Mouse (Mus musculus) Patski (cell line): ENCODE measurements at regions not wholly inside any gene's neighbourhood (a gene's known extent, or its start where the extent isn't known, plus 50 kb on each side); places are given as distances from the start of the nearest gene placed in this dataset.
A peak's percentile ranks its signal among the peaks of the same experiment; 100 is the strongest.

Source experiments
- ATAC-seq: fragments of 100-300 bp; one replicate; pipeline ENCODE4 v1.8.0; 2021
- CTCF ChIA-PET: fragments of 350-600 bp; sonication (Branson Sonifier 250); formaldehyde crosslinking; loops from one replicate; lab custom pipeline; 2022; ENCODE audit warnings: inconsistent platforms; lab: Charles Lee
- POLR2A ChIA-PET: fragments of 350-600 bp; sonication (Branson Sonifier 250); formaldehyde crosslinking; loops from one replicate; lab custom pipeline; 2022; ENCODE audit warnings: antibody characterized with exemption, inconsistent platforms; lab: Charles Lee
- DNase-seq: peaks from one replicate; pipeline ENCODE4 v3.0.0-alpha.2; 2011; ENCODE audit warnings: low read depth, low spot score
- H3K27me3 ChIP-seq: fragments of 371-371 bp; one replicate; pipeline ENCODE4 v1.5.1; 2021
- CTCF ChIP-seq: fragments of 100-300 bp; IDR thresholded peaks from one replicate; pipeline ENCODE4 v1.5.1; 2021
- in situ Hi-C: fragments of 300-500 bp; cut with MboI; formaldehyde crosslinking; loops from 3 replicates; pipeline ENCODE4 v1.11.1; 2018; ENCODE audit warnings: low pct_unique_long_range_greater_than_20kb, mixed read lengths

DNA sequence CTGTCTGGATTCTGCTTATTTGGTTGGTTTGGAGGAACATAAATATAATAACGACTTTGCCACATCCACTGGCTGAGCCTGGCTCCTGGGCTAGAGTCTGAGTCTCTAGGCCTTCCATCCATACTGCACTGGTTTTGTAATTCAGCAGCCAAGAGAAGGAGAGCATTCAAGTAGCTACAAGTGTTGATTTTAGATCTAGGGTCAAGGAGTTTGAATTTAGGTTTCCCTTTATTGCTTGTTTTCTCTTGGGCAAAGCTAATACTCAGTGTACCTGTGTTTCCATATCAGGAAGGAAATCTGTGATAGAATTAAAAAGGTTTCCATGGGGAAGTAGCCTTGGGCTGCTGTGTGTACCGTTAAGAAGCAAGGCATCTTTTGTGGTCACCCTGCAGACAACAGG lies 234.0 kb upstream of the Ttc29 start:
- ChIA-PET CTCF (interaction anchor here (1.1 kb wide), 1 partner anchor 21 kb away, joined by 3 read pairs; no protein-coding TSS in a partner anchor), POLR2A (no interaction called here)
- no peak for TF ChIP-seq CTCF
- ATAC-seq = no peak
- in situ Hi-C loops = no loop called here
- peaks cover 15% of the 10 kb centered on the region for H3K27me3 ChIP-seq
- DNase-seq = no peak

DNA sequence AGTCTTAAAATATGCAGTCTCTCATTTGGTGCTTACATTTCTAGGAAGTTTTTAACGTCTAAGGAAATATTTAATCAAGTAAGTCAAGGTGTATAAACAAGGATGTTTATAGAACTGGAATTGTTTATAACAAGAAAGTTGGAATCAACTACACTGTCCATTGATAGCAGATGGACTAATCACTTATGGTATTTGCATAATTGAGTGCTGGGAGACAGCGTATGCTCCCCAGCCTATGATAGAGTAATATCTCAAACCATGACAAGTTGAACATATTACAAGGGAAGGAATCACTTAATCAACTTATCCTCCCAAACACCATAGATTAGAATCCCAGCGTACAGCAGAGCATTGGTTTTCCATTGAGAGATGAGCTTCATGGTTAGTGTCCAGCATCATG lies 232.4 kb upstream of the Ttc29 start:
- ATAC-seq (no peak), DNase-seq (no peak)
- peaks cover 17% of the 10 kb centered on the region for H3K27me3 ChIP-seq
- in situ Hi-C loops = no loop called here
- ChIA-PET CTCF (no interaction called here), POLR2A (no interaction called here)
- no peak for TF ChIP-seq CTCF

DNA sequence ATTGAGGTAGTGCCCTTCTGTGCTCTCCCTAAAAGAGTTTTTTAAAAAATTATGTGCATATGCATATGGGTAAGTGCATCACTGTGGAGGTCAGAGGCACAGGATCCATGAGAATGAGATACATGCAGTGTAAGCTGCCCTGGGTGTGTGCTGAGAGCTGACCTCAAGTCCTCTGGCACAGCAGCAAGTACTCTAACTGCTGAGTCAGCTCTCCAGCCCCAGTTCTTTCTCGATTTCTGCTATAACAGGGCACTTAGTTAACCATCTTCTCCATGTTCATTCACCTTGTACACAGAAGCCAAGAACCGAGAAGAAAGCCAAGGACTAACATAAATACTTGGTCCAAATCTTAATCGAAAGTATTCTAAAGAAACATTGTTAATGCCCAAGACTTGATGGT lies 231.1 kb upstream of the Ttc29 start:
- ChIA-PET CTCF (no interaction called here), POLR2A (no interaction called here)
- TF ChIP-seq CTCF = no peak
- peaks cover 17% of the 10 kb centered on the region for H3K27me3 ChIP-seq
- no peak for ATAC-seq
- in situ Hi-C loops = no loop called here
- DNase-seq = no peak

DNA sequence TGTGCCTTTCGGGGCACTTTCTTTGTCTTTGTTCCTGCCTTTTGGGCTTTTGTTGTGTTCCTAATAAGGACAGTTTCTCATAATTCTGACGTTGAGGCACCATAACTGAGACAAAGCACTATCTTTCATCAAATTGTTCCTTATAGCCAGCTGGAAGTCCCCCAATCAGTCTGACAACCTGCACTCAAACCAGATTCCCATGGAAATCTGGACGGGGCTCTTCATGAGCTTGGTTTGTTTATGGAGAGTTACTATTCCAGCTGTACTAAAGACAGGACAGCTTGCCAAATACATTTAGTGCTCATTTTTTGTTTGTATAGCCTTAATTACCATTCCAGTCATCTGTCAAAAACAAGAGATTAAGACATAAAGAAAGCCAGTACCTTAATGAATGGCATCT lies 229.6 kb upstream of the Ttc29 start:
- in situ Hi-C loops = no loop called here
- H3K27me3 ChIP-seq = peaks cover 23% of the 10 kb centered on the region
- no peak for DNase-seq
- CTCF ChIA-PET = no interaction called here
- POLR2A ChIA-PET = no interaction called here
- no peak for TF ChIP-seq CTCF
- ATAC-seq = no peak

DNA sequence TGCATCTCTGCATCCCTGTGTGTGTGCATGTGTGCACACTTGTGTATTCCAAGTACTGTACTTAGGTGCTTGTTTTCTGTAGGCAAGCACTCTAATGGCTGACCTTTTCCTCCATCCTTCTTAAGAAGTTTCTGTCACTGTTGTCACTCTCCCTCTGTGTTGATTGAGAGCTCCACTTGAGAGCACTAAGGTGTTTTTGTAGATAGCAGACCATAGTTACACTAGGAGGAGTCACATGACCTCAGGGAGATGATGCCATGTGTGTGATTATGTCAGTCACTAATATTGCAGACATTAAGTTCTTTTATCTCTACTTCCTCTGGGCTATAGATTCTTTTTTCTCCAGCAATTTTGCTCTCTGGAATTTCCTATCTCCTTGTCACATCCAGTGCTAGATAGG lies 225.9 kb upstream of the Ttc29 start:
- POLR2A ChIA-PET = no interaction called here
- H3K27me3 ChIP-seq = peaks cover 21% of the 10 kb centered on the region
- DNase-seq = no peak
- TF ChIP-seq CTCF = no peak
- CTCF ChIA-PET = no interaction called here
- ATAC-seq = no peak
- in situ Hi-C loops = no loop called here

DNA sequence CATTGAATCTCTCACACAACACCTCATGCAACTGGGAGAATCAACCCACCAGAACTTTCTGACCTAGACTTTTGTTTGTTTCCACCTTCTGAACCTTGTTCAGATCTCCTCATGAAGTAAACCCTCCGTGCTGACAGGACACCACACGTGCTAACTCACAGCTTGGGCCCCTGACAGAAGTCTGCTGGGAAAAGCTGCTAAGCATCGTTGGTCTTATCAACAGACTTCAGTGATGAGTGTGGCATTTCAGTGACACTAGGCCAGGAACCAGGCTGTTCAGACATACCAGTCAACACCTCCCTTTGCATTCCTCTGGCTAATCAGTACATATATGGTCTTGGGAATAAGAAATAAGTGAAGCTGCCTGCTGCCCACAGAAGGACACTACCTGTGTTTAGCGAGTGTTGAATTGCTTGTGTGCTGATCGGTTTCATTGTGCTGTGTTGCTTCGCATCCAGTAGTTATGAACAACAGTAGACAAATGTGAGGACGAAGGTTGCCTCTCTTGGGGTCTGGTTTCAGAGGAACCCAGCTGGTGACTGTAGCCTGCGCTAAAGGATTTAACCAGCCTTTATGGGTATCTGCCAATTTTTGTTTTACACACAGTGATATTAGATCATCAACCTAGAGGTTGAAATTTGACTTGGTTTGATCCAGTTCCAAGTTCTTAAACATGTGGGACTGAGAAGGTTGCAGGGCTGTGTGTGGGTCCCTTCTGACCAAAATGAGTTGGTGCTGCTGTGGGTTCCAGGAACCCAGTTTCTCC lies 224.6 kb upstream of the Ttc29 start:
- peaks cover 16% of the 10 kb centered on the region for H3K27me3 ChIP-seq
- no peak for TF ChIP-seq CTCF
- ChIA-PET CTCF (interaction anchor here (0.9 kb wide), 1 partner anchor 15 kb away, joined by 3 read pairs; no protein-coding TSS in a partner anchor), POLR2A (no interaction called here)
- ATAC-seq = no peak
- in situ Hi-C loops = no loop called here
- no peak for DNase-seq

DNA sequence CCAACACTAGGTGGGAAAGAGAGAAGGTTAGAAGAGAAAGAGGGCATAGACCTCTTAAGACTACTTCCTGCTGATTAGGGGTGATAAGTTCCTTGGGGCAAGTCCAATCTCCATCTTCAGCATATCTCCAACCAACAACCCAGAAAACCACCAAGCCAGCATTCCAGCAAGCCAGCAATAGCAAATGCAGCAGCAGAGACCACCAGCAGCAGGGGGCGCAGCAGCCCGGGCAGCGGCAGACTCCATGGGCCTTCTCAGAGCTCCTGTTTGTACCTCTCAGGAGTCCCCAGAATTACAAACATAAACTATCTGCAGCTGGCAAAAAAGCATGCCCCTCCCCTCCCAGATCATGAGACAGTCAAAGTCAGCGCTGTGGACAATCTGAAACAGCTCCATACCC lies 222.0 kb upstream of the Ttc29 start:
- peaks cover 14% of the 10 kb centered on the region for H3K27me3 ChIP-seq
- TF ChIP-seq CTCF = no peak
- ATAC-seq = no peak
- DNase-seq = no peak
- CTCF ChIA-PET = no interaction called here
- POLR2A ChIA-PET = no interaction called here
- in situ Hi-C loops = no loop called here

DNA sequence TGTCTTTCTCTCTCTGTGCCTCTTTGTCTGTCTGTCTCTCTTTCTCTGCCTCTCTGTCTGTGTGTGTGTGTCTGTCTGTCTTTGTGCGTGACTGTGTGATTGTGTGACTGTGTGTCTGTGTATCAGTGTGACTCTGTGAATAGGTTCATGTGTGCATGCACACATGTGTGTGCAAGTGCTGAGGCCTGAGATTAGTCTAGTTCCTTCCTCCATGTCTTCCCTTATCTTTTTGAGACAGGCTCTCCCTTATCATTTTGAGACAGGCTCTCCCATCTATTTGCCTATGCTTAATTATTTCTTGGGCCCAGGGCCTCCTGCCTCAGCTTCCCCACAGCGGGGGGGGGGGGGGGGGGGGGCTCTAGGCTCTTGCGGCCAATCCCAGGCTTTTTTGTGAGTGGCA lies 212.8 kb upstream of the Ttc29 start:
- in situ Hi-C loops = loop anchor here (10.0 to 25.0 kb wide), 2 partner anchors 366 to 588 kb away; no protein-coding TSS in a partner anchor
- DNase-seq (no peak), ATAC-seq (no peak)
- H3K27me3 ChIP-seq = peaks cover 14% of the 10 kb centered on the region
- ChIA-PET POLR2A (no interaction called here), CTCF (no interaction called here)
- no peak for TF ChIP-seq CTCF

DNA sequence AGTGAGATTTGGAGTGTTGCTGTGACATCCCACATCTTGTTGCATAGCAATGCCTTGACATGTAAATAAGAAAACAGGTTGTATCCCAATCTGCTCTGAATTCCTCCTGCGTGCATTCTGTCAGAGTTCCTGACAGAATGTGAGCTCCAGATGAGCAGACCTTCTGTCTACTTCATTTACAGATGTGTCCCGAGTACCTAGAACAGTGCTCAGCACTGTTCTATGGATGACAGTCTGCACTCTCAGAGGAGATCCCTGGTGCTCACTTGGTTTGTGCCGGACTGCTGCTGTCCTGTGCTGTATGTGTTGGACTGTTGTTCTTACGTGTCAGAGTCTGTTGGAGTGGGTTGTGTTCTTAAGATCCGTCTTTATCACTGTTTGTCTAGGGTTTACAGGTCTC lies 211.4 kb upstream of the Ttc29 start:
- POLR2A ChIA-PET = no interaction called here
- in situ Hi-C loops = loop anchor here (10.0 to 25.0 kb wide), 2 partner anchors 367 to 589 kb away; no protein-coding TSS in a partner anchor
- ATAC-seq (peak; percentile 33), DNase-seq (no peak)
- peaks cover 10% of the 10 kb centered on the region for H3K27me3 ChIP-seq
- CTCF ChIA-PET = no interaction called here
- TF ChIP-seq CTCF = no peak

DNA sequence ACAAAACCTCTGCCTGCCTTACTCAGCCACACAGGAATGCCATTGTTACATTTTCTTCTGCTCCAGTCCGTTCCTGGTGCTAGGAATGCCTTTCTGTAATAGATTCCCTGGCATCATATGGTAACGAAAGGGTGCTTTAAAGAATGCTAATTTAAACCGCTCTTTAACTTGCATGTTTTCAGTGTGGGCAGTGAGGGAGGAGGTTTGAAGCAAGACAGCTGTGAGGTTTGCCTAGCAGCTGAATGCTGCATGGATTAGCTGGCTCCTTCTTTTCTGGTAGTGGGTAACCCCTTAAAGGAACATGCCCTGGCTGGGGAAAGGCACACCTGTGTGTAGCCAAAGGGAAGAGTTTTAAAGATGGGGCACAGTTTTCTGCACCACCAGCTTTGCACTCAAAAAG lies 211.0 kb upstream of the Ttc29 start:
- DNase-seq (no peak), ATAC-seq (no peak)
- peaks cover 10% of the 10 kb centered on the region for H3K27me3 ChIP-seq
- POLR2A ChIA-PET = no interaction called here
- in situ Hi-C loops = loop anchor here (10.0 to 25.0 kb wide), 2 partner anchors 367 to 590 kb away; no protein-coding TSS in a partner anchor
- TF ChIP-seq CTCF = no peak
- CTCF ChIA-PET = no interaction called here

DNA sequence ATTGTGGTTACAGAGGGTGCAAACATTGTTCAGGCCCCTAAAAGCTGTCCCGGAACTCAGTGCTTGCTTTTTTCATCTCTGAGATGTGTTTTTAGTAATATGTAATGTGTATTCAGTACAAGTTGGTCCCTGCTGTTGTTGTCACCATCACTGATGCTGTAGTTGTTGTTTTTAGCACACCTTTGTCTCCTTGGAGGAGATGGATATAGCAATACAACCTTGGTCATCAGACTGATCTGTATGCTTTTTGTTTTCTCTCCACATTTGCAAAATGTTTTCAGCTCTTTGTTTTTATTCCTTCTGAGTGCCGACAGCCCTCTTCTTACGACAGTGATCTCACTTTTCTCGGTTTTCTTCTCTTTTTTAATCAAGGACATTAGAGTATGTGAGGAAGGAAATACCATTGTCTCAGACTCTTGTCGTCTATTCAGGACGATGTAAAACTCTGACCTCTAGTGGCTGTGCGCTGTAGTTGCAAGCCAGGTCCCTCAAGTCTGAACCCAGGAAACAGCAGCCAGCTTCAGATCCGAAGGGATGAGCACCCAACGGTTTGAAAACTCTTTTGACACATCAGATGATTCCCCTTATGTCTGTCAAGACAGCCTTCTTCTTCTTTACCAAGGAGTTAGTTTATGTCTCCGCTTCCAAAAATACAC lies 209.1 kb upstream of the Ttc29 start:
- TF ChIP-seq CTCF = peak; percentile 96
- ChIA-PET CTCF (interaction anchor here (0.7 to 2.2 kb wide), 12 partner anchors 8 to 376 kb away, joined by 3 to 15 read pairs (median 3); no protein-coding TSS in a partner anchor), POLR2A (no interaction called here)
- peaks cover 17% of the 10 kb centered on the region for H3K27me3 ChIP-seq
- in situ Hi-C loops = loop anchor here (10.0 to 25.0 kb wide), 2 partner anchors 369 to 592 kb away; no protein-coding TSS in a partner anchor
- DNase-seq (no peak), ATAC-seq (peak; percentile 65)
